Mouse (Mus musculus) liver (tissue): ENCODE measurements around the gene Tmem179.

Experiments
- DNase-seq: peaks from one replicate; pipeline ENCODE4 v3.0.0-alpha.2; 2020; ENCODE audit warnings: mixed read lengths

Gene Tmem179

DNA sequence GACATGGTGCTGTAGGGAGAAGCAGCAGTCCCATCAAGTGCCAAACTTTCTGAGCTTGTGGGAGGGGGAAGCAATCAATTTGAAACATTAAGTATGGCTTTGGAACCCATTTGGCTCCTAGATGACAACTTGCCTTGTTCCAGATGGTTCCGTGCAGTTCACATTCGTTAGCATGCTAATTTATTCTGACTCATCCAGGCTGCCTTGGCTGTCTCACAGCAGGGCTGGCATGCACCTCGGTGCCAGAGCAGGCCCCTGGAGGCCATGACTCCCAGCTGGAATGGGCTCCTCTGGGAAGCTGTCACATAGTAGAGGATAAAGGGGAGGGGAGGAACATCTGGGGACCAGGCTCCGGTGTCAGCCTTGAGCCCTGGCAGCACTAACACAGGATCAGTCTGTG lies 58.7 kb downstream of the Tmem179 start:
- no peak for DNase-seq

DNA sequence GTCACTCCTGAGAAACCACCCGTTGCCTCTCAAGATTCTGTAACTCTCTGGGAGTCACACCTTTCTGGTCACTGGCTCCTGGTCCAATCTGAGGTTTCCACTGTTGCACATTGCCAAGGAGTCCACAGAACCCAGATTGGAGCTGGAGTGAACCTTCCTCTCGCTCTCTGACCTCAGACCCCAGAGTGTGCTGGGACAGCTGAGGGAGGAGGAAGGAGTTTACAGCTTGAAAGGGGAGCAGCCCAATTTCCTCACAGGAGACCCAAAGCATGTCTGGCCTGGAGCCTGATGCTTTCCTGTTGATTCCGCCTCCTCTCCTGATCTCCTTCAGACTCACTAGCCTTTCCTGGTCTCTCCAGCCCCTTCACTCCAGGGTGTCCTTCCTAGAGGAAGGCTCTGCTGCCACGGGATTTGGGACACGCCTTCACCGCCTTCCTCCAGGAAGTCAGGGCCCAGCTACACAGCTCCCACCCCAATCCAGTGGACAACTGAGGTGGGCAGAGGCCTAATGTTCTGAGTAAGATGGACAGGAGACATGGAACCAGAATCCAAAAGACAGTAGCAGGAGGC lies 60.3 kb downstream of the Tmem179 start:
- no peak for DNase-seq

DNA sequence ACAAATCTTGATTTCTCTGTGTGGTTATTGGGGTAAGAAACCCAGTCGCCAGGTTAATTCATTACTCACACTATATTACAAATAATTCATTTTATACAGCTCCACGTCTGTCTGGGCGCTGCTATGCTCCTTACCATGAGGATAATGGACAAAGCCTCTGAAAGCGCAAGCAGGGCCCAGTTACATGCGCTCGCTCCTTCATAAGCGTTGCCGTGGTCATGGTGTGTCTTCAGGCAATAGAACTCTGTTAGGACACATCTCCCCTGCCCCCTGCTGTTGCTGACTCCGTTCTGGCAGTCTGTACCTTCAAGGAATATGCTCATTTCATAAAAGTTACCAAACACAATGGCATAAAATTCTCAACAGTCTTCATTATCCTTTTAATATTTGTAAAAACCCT lies 64.7 kb downstream of the Tmem179 start:
- DNase-seq, result no peak

DNA sequence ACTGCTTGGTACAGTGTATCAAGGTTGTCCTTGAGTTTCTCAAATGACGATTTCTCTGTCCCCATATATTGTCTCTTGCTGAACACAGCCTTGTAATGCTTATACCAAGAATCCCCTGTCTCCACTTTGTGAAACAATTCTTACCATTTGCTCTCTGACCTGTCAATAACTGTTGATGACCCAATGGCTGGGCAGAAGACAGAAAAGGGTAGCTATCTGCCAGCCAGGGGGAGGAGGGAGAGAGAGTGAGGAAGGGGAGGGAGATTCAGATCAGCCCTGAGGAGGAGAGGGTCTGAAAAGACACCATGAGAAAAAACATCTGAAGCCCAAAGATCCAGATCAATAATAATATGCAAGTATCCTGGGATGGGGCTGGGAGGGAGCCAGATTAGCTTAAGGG lies 65.2 kb downstream of the Tmem179 start:
- DNase-seq, result no peak

DNA sequence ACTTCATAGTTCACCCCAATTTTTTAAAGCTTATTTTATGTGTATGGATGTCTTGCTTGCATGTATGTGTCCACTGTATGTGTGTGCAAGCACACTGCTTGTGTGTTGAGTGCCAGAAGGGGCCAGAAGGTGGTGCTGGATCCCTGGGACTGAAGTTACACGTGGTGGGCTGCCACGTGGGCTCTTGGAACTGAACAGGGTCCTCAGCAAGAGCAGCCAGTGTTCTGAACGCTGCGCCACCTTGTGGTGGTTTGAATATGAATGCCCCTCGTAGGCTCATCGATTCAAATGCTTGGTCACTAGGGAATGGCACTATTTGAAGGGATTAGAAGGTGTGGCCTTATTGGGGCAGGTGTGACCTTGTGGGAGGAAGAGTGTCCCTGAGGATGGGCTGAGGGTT lies 65.7 kb downstream of the Tmem179 start:
- peak; percentile 32 for DNase-seq
